Mouse (Mus musculus): ENCODE data around the gene Vmn1r120. TPM values are rescaled to one million over a fixed set of nuclear protein-coding genes. Genes with fewer than 3 reads are reported as not detected.

The Vmn1r120 gene
- total RNA-seq (2023) = not detected

GRCm38 (mm10) chr7:21053684-21054083 is at the start of gene Vmn1r120:
Gene Vmn1r120 (minus strand): TSS chr7:21053784.

GRCm38 (mm10) chr7:21098413-21098812 is 44.8 kb upstream of the Vmn1r120 start, which contains the start of gene Vmn1r121:
Gene Vmn1r121 (minus strand): TSS chr7:21098513.

GRCm38 (mm10) chr7:21012355-21012754 is 41.2 kb downstream of the Vmn1r120 start, which contains the start of gene Vmn1r119:
Gene Vmn1r119 (minus strand): TSS chr7:21012455.

Other genes starting within 250 kb of the Vmn1r120 start
- gene Vmn1r114, start 241.6 kb downstream of the Vmn1r120 start, total RNA-seq (2023) = not detected
- not detected for gene Vmn1r115, start 208.8 kb downstream of the Vmn1r120 start, total RNA-seq (2023)
- not detected for gene Vmn1r116, start 181.5 kb downstream of the Vmn1r120 start, total RNA-seq (2023)
- gene Vmn1r117, start 169.7 kb downstream of the Vmn1r120 start, total RNA-seq (2023) = not detected
- gene Vmn1r118, start 141.4 kb downstream of the Vmn1r120 start, total RNA-seq (2023) = not detected
- not detected for gene Vmn1r119, start 41.3 kb downstream of the Vmn1r120 start, total RNA-seq (2023)
- not detected for gene Vmn1r121, start 44.7 kb upstream of the Vmn1r120 start, total RNA-seq (2023)
- gene Vmn1r122, start 80.3 kb upstream of the Vmn1r120 start, total RNA-seq (2023) = not detected
- gene Vmn1r123, start 108.4 kb upstream of the Vmn1r120 start, total RNA-seq (2023) = not detected
- gene Gm5157, start 136.6 kb upstream of the Vmn1r120 start, total RNA-seq (2023) = not detected
- not detected for gene Vmn1r124, start 206.8 kb upstream of the Vmn1r120 start, total RNA-seq (2023)
- not detected for gene Vmn1r125, start 218.4 kb upstream of the Vmn1r120 start, total RNA-seq (2023)
- gene Vmn1r126, start 247.7 kb upstream of the Vmn1r120 start, total RNA-seq (2023) = not detected